Mouse (Mus musculus): ENCODE results near the gene Pik3r3. TPM values are rescaled to one million over a fixed set of nuclear protein-coding genes. Genes with fewer than 3 reads are reported as not detected.
A peak's percentile ranks its signal among the peaks of the same experiment; 100 is the strongest.

Gene Pik3r3
- polyA plus RNA-seq (2014; fragmentation: Nextera tagmentation; extraction: Ambion mirVana), result 58.0 and 71.4 TPM in 2 replicates

GRCm38 (mm10) chr4:116221140-116221851 lies at the start of gene Pik3r3:
TSS of gene Pik3r3 (plus strand) at chr4:116221618.
- Histone ChIP-seq H3K9ac (ENCODE audit: low read length) (peak within 1 kb of the TSS; percentile 96), H3K27ac (ENCODE audit: low read depth, low read length) (peak within 1 kb of the TSS; percentile 100), H3K4me2 (ENCODE audit: low read depth, low read length, severe bottlenecking) (peak within 1 kb of the TSS; percentile 67), H3K27me3 (ENCODE audit: control insufficient read depth, insufficient read depth, low read length) (no peaks in the 10 kb centered on the region), H3K36me3 (ENCODE audit: control insufficient read depth, insufficient read depth, low read length) (no peaks in the 10 kb centered on the region), H3K4me1 (replicated peaks; ENCODE audit: control insufficient read depth, insufficient read depth, low read length) (peaks cover 7% of the 10 kb centered on the region; the same call in 1 of the 2 replicates), H3K4me3 (ENCODE audit: low read depth, low read length) (peak within 1 kb of the TSS; percentile 75), H3K9me3 (ENCODE audit: control insufficient read depth, low read length) (no peaks in the 10 kb centered on the region)
- under 1% methylated on average over 53 of the region's 53 CpGs for WGBS
- peak; percentile 99 for DNase-seq (ENCODE audit: low spot score)
- ATAC-seq (replicated peaks; ENCODE audit: low FRiP score), result peak; percentile 98

DNA sequence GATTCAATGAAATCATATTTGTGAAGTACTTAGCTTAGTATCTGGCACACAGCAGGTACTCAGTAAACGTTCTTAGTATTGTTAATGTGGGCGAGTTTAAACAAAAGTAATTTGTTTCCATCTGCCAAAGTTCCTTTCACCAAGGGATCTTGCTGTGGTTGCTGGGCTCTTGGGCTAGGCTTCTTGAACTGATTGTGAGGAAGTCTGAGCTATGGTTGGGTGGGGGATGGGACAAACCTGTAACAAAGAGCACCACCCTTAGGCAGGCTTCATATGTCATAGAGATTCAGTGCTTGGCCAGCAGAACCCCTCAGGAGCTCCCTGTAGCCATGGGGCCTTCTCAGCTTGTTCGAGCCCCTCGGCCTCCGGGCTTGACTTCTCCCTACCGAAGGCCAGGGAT lies 48.3 kb upstream of the Pik3r3 start, which contains the start of the genes 1700042G07Rik and Gm49337:
TSS of gene 1700042G07Rik (plus strand) at position 301 of the 400 bp plus-strand sequence.
TSS of gene Gm49337 (plus strand) at position 313 of the 400 bp plus-strand sequence.
- WGBS, result 84% methylated on average over 6 of the region's 6 CpGs
- Histone ChIP-seq H3K9me3 (ENCODE audit: control insufficient read depth, low read length) (no peaks in the 10 kb centered on the region), H3K4me3 (ENCODE audit: low read depth, low read length) (no peak within 1 kb of the TSS), H3K4me1 (replicated peaks; ENCODE audit: control insufficient read depth, insufficient read depth, low read length) (peaks cover 3% of the 10 kb centered on the region; the same call in 1 of the 2 replicates), H3K4me2 (ENCODE audit: low read depth, low read length, severe bottlenecking) (no peak within 1 kb of the TSS), H3K36me3 (ENCODE audit: control insufficient read depth, insufficient read depth, low read length) (no peaks in the 10 kb centered on the region), H3K27me3 (ENCODE audit: control insufficient read depth, insufficient read depth, low read length) (no peaks in the 10 kb centered on the region), H3K9ac (ENCODE audit: low read length) (no peak within 1 kb of the TSS), H3K27ac (ENCODE audit: low read depth, low read length) (no peak within 1 kb of the TSS)
- DNase-seq (ENCODE audit: low spot score) (no peak), ATAC-seq (replicated peaks; ENCODE audit: low FRiP score) (no peak)

DNA sequence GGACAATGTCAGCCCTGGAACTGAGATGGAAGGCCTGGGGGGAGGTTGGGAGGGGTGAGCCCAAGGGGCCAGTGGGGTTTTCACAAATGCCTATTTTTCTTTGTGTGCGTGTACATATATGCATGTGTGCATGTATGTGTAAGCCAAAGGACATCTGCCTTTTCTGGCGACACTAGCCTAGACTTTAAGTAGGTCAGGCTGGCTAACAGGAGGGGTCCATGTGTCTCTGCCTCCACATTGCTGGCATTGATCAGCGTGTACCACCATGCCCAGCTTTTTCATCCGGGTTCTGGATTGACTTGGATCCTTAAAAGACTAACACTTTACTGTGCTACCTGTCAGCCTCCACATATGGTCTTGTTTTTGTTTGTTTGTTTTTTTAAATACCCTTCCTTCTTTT lies 47.7 kb upstream of the Pik3r3 start:
- H3K9ac ChIP-seq (ENCODE audit: low read length), result no peak overlapping the region
- no peak overlapping the region for H3K4me3 ChIP-seq (ENCODE audit: low read depth, low read length)
- 92% methylated on average over 4 of the region's 4 CpGs for WGBS
- no peaks in the 10 kb centered on the region for H3K9me3 ChIP-seq (ENCODE audit: control insufficient read depth, low read length)
- no peaks in the 10 kb centered on the region for H3K36me3 ChIP-seq (ENCODE audit: control insufficient read depth, insufficient read depth, low read length)
- no peak overlapping the region for H3K4me2 ChIP-seq (ENCODE audit: low read depth, low read length, severe bottlenecking)
- peaks cover 3% of the 10 kb centered on the region; the same call in 1 of the 2 replicates for H3K4me1 ChIP-seq (replicated peaks; ENCODE audit: control insufficient read depth, insufficient read depth, low read length)
- DNase-seq (ENCODE audit: low spot score) (no peak), ATAC-seq (replicated peaks; ENCODE audit: low FRiP score) (no peak)
- no peak overlapping the region for H3K27ac ChIP-seq (ENCODE audit: low read depth, low read length)
- no peaks in the 10 kb centered on the region for H3K27me3 ChIP-seq (ENCODE audit: control insufficient read depth, insufficient read depth, low read length)

- Histone ChIP-seq H3K4me3 (ENCODE audit: low read depth, low read length) (no peak overlapping the region), H3K4me2 (ENCODE audit: low read depth, low read length, severe bottlenecking) (no peak overlapping the region), H3K27ac (ENCODE audit: low read depth, low read length) (no peak overlapping the region), H3K9me3 (ENCODE audit: control insufficient read depth, low read length) (no peaks in the 10 kb centered on the region), H3K4me1 (replicated peaks; ENCODE audit: control insufficient read depth, insufficient read depth, low read length) (peaks cover 3% of the 10 kb centered on the region; the same call in 1 of the 2 replicates), H3K36me3 (ENCODE audit: control insufficient read depth, insufficient read depth, low read length) (no peaks in the 10 kb centered on the region), H3K27me3 (ENCODE audit: control insufficient read depth, insufficient read depth, low read length) (no peaks in the 10 kb centered on the region), H3K9ac (ENCODE audit: low read length) (no peak overlapping the region)
- WGBS, result 45% methylated on average over 6 of the region's 6 CpGs
- ATAC-seq (replicated peaks; ENCODE audit: low FRiP score) (0 out of 2 replicates have a peak, but pooled peaks have one; percentile 22), DNase-seq (ENCODE audit: low spot score) (no peak)
Measured at GRCm38 (mm10) chr4:116174466-116175116, 46.8 kb upstream of the Pik3r3 start.

DNA sequence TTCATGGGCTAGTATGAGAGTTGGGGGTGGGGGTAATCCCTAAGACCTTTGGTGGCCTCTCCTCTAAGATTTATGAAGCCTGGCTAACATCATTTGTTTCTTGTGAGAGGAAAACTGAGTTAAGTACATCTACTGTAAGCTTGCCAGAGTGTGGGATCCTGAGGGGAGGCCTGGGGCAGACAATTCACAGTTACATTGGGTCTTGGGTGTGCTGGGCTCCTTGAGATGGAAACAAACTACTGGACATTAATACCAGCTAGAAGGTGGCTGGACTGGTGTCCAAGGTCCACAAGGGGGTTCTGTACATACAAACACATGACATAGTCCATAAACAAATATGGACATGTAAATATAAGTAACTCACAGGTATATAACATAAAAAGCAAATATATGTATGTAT lies 46.3 kb upstream of the Pik3r3 start:
- DNase-seq (ENCODE audit: low spot score), result no peak
- Histone ChIP-seq H3K9ac (ENCODE audit: low read length) (no peak overlapping the region), H3K9me3 (ENCODE audit: control insufficient read depth, low read length) (no peaks in the 10 kb centered on the region), H3K4me3 (ENCODE audit: low read depth, low read length) (no peak overlapping the region), H3K4me1 (replicated peaks; ENCODE audit: control insufficient read depth, insufficient read depth, low read length) (peaks cover 3% of the 10 kb centered on the region; the same call in 1 of the 2 replicates), H3K27me3 (ENCODE audit: control insufficient read depth, insufficient read depth, low read length) (no peaks in the 10 kb centered on the region), H3K27ac (ENCODE audit: low read depth, low read length) (no peak overlapping the region), H3K36me3 (ENCODE audit: control insufficient read depth, insufficient read depth, low read length) (no peaks in the 10 kb centered on the region), H3K4me2 (ENCODE audit: low read depth, low read length, severe bottlenecking) (no peak overlapping the region)
- ATAC-seq (replicated peaks; ENCODE audit: low FRiP score), result no peak

GRCm38 (mm10) chr4:116175711-116176542 lies 45.5 kb upstream of the Pik3r3 start:
- Histone ChIP-seq H3K36me3 (ENCODE audit: control insufficient read depth, insufficient read depth, low read length) (no peaks in the 10 kb centered on the region), H3K27me3 (ENCODE audit: control insufficient read depth, insufficient read depth, low read length) (no peaks in the 10 kb centered on the region), H3K9me3 (ENCODE audit: control insufficient read depth, low read length) (no peaks in the 10 kb centered on the region), H3K4me2 (ENCODE audit: low read depth, low read length, severe bottlenecking) (no peak overlapping the region), H3K9ac (ENCODE audit: low read length) (no peak overlapping the region), H3K4me1 (replicated peaks; ENCODE audit: control insufficient read depth, insufficient read depth, low read length) (peaks cover 3% of the 10 kb centered on the region; the same call in 1 of the 2 replicates), H3K27ac (ENCODE audit: low read depth, low read length) (peak overlapping the region; percentile 31; the same call in 1 of the 2 replicates), H3K4me3 (ENCODE audit: low read depth, low read length) (no peak overlapping the region)
- no peak for ATAC-seq (replicated peaks; ENCODE audit: low FRiP score)
- DNase-seq (ENCODE audit: low spot score), result no peak
- 71% methylated on average over 7 of the region's 7 CpGs for WGBS

DNA sequence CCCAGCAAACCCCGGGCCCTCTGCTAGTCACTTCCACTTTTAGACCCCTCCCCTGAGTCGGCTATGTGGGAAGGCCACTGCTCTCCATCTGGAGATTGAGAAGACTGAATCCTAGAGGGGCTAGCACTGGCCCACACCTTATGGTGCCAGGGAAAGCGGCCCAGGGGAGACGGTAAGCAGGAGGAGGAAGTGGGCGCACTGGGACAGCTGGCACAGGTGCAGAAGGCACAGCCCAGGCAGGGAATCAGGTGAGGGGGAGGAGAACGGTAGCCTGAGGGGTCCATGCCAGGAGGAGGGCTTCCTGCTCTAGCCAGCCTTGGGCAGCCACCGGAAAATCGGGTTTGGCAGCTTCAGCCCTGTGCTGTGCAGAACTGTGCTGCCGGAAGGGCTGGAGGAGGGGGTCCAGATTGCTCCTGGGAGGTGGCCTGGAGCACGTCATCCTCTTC lies 44.9 kb upstream of the Pik3r3 start:
- no peak overlapping the region for H3K9ac ChIP-seq (ENCODE audit: low read length)
- ATAC-seq (replicated peaks; ENCODE audit: low FRiP score), result no peak
- H3K36me3 ChIP-seq (ENCODE audit: control insufficient read depth, insufficient read depth, low read length), result no peaks in the 10 kb centered on the region
- H3K4me1 ChIP-seq (replicated peaks; ENCODE audit: control insufficient read depth, insufficient read depth, low read length), result peaks cover 3% of the 10 kb centered on the region; the same call in 1 of the 2 replicates
- no peak overlapping the region for H3K4me3 ChIP-seq (ENCODE audit: low read depth, low read length)
- WGBS, result 37% methylated on average over 10 of the region's 10 CpGs
- H3K9me3 ChIP-seq (ENCODE audit: control insufficient read depth, low read length), result no peaks in the 10 kb centered on the region
- peak overlapping the region; percentile 31 for H3K27ac ChIP-seq (ENCODE audit: low read depth, low read length)
- H3K27me3 ChIP-seq (ENCODE audit: control insufficient read depth, insufficient read depth, low read length), result no peaks in the 10 kb centered on the region
- DNase-seq (ENCODE audit: low spot score), result peak; percentile 68
- H3K4me2 ChIP-seq (ENCODE audit: low read depth, low read length, severe bottlenecking), result 0 out of 2 replicates have a peak overlapping the region, but pooled peaks have one; percentile 8

- Histone ChIP-seq H3K4me2 (ENCODE audit: low read depth, low read length, severe bottlenecking) (no peak overlapping the region), H3K27ac (ENCODE audit: low read depth, low read length) (0 out of 2 replicates have a peak overlapping the region, but pooled peaks have one; percentile 31), H3K27me3 (ENCODE audit: control insufficient read depth, insufficient read depth, low read length) (no peaks in the 10 kb centered on the region), H3K9me3 (ENCODE audit: control insufficient read depth, low read length) (no peaks in the 10 kb centered on the region), H3K9ac (ENCODE audit: low read length) (no peak overlapping the region), H3K4me1 (replicated peaks; ENCODE audit: control insufficient read depth, insufficient read depth, low read length) (peaks cover 3% of the 10 kb centered on the region; the same call in 1 of the 2 replicates), H3K4me3 (ENCODE audit: low read depth, low read length) (no peak overlapping the region), H3K36me3 (ENCODE audit: control insufficient read depth, insufficient read depth, low read length) (no peaks in the 10 kb centered on the region)
- ATAC-seq (replicated peaks; ENCODE audit: low FRiP score) (no peak), DNase-seq (ENCODE audit: low spot score) (no peak)
- 25% methylated on average over 5 of the region's 5 CpGs for WGBS
Measured at GRCm38 (mm10) chr4:116177140-116177539, 44.3 kb upstream of the Pik3r3 start.
